ENCODE assay signal across 26 mouse cellular contexts in the genomic region with DNA sequence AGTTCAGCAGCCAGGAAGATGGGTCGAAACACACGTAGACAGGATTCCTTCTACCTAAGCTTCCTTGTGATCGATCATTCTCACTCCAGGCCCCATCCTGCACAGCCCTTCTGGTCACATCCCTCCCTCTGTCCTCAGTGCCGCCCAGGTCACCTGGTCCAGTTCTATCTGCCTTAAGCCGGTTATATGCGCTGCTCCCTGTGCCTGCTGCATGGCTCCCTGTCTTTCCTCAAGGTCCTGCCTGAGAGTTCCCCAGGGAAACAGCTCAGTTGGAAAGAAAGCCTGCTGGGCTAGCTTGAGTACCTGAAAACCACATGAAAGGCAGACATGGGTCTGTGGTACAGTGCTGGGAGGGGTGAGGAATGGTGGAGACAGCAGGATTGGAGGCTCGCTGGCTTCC.
"Had no signal": no experiment of that assay in that cellular context is flagged by ENCODE, and none has a peak within 500 bp of the region (broad histone marks: within the 10 kb centered on the region; RNA-seq: fewer than 3 reads in every experiment).

No protein-coding gene starts in this region.

- H3K27me3 ChIP-seq: hindbrain, embryonic 12.5 days; hindbrain, embryonic 15.5 days; intestine, embryonic 15.5 days; liver, embryonic 15.5 days had no signal

- H3K9me3 ChIP-seq: heart, embryonic 10.5 days; heart, embryonic 12.5 days; hindbrain, embryonic 10.5 days; hindbrain, embryonic 12.5 days; hindbrain, embryonic 15.5 days; intestine, embryonic 15.5 days; limb, embryonic 10.5 days; limb, embryonic 12.5 days; liver, embryonic 13.5 days; liver, embryonic 15.5 days had no signal

- H3K4me3 ChIP-seq: gastrocnemius, adult 2 months; heart, embryonic 10.5 days; heart, embryonic 12.5 days; hindbrain, embryonic 10.5 days; hindbrain, embryonic 12.5 days; hindbrain, embryonic 15.5 days; intestine, embryonic 15.5 days; layer of hippocampus, adult 2 months; left cerebral cortex, adult 2 months; limb, embryonic 10.5 days; limb, embryonic 12.5 days; liver, embryonic 13.5 days; liver, embryonic 15.5 days had no signal

- DNase-seq: gastrocnemius, adult 2 months; gastrocnemius, postnatal 10 days; gastrocnemius, postnatal 25 days; heart, adult 18-20 months; heart, postnatal 10 days; heart, postnatal 4 days; kidney, adult 8-10 months; kidney, postnatal 4 days; liver; liver, embryonic 13.5 days; liver, postnatal 0 days had no signal

- H3K36me3 ChIP-seq: heart, embryonic 10.5 days; heart, embryonic 12.5 days; hindbrain, embryonic 10.5 days; hindbrain, embryonic 12.5 days; hindbrain, embryonic 15.5 days; intestine, embryonic 15.5 days; limb, embryonic 10.5 days; limb, embryonic 12.5 days; liver, embryonic 13.5 days; liver, embryonic 15.5 days had no signal

- H3K27ac ChIP-seq: gastrocnemius, adult 2 months; heart, embryonic 10.5 days; hindbrain, embryonic 10.5 days; hindbrain, embryonic 12.5 days; hindbrain, embryonic 15.5 days; intestine, embryonic 15.5 days; kidney, postnatal 0 days; layer of hippocampus, adult 2 months; left cerebral cortex, adult 2 months; limb, embryonic 10.5 days; limb, embryonic 12.5 days; liver, embryonic 13.5 days; liver, embryonic 15.5 days had no signal

- H3K9ac ChIP-seq: heart, embryonic 12.5 days; hindbrain, embryonic 12.5 days; hindbrain, embryonic 15.5 days; intestine, embryonic 15.5 days; limb, embryonic 12.5 days; liver, embryonic 13.5 days; liver, embryonic 15.5 days; liver, postnatal 0 days had no signal

- ATAC-seq: inflammation-experienced regulatory T-cells, adult 6 months; intestine, embryonic 15.5 days; intestine, postnatal 0 days; liver, postnatal 0 days had no signal

- H3K4me1 ChIP-seq: heart, embryonic 10.5 days; heart, embryonic 12.5 days; intestine, embryonic 15.5 days; limb, embryonic 12.5 days; liver, embryonic 13.5 days; liver, embryonic 15.5 days had no signal

- H3K4me2 ChIP-seq: heart, embryonic 12.5 days; hindbrain, embryonic 12.5 days; hindbrain, embryonic 15.5 days; intestine, embryonic 15.5 days; limb, embryonic 12.5 days; liver, embryonic 11.5 days; liver, embryonic 13.5 days; liver, embryonic 15.5 days had no signal
